Mouse (Mus musculus): ENCODE measurements around the gene Gpatch2. TPM values are rescaled to one million over a fixed set of nuclear protein-coding genes. Genes with fewer than 3 reads are reported as not detected.

Gpatch2 gene
- total RNA-seq, 2 experiments from 2014 or later, result 20.1 to 23.6 TPM

DNA sequence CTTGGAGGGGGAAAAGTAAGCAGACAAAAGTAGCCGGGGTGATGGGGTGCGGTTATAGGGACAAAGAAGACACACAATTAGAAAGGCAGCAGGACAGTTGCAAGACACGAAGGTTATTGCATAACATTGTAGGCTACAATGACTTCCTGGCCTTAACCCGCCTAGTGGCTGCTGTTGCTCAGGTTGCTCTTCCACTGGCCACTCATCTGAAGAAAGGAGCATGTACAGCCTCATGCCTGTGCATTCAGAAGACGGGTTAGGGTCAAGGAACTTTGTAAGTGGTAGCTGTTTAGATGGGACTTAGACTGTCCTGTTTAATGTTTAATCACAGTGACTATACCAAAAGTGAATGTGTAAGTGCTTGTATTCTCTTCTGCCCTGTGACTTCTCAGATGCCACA is 26.0 kb downstream of the Gpatch2 start:
- no peak for DNase-seq (ENCODE audit: low spot score in 2 of 2)

DNA sequence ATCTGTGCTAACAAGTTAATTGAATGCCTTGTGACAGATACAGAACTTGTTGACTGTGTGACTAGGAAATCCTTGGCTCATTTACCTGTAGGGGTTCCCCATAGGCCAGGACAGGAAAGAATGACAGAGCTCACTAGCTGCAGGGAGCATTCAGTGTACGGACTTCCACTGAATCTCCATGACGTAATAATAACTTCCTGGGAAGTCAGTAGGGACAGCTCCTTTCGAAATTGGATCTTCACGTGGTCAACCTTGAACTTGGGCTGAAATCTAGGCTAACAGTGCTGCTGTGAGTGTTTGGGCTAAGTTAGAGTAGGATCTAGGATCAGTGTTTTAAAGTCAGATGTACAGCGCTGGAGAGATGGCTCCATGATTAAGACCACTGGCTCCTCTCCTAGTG is 29.4 kb downstream of the Gpatch2 start:
- DNase-seq (ENCODE audit: low spot score in 2 of 2), result no peak

DNA sequence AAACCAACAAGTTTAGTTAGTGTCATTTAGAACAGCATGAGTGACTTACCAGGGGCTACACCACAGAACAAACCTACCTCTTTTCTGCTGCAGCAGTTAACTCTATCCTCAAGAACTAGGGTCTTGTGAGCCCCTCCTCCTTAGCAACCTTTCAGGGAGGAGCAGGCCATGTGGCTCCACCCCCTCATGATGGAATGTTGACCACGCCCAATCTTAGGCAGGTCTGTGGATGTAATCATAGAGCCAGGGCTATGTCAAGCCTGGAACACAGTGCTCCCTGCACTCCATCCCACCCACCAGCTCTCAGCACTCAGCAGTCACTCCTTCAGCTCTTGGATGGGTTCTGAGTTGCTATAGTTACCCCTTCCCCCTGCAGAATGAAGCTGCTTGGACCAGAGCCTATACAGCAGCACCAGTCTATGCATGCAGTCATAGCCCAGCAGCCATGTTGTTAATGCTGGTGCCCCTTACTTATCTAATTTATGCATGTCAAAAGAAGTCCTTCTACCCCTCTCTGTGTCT is 35.5 kb downstream of the Gpatch2 start:
- no peak for DNase-seq (ENCODE audit: low spot score in 2 of 2)

DNA sequence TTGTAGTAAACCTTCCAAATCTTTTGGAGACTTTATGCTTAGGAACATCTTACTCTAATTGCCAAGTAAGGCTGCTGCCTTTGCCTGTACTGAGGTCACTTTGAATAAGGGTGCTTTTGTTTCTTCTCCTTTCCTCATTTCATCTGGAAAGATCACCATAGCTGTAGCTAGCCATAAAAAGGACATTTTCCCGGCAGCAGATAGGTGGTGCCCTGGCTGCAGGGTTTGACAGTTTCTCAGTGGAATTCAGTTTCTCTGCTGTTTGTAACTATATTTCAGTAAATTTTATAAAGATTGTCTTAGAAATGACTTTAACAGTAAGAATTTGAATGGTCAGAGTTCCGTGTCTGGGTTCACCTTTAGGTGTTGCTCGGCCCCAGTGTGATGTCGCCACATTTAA is 43.4 kb downstream of the Gpatch2 start:
- DNase-seq (ENCODE audit: low spot score in 2 of 2), result no peak

DNA sequence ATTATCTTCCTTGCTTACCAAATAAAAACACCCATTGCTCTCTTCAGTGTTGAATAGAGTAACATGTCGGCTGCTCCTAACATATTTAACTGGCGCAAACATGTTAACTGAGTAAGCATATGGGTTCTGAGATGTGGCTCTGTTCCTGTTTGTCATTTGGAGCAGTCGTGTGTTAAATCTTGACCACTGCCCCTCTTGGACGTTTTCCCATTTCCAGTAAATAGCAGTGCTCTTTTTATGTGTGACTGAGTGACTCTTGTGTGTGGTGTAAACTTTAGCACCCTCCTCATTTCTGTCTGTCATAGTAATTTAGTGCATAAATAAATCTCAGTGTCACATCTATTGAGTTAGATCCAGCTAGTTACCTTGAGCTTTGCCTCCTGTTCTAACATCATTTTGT is 52.3 kb downstream of the Gpatch2 start:
- DNase-seq (ENCODE audit: low spot score in 2 of 2), result no peak

DNA sequence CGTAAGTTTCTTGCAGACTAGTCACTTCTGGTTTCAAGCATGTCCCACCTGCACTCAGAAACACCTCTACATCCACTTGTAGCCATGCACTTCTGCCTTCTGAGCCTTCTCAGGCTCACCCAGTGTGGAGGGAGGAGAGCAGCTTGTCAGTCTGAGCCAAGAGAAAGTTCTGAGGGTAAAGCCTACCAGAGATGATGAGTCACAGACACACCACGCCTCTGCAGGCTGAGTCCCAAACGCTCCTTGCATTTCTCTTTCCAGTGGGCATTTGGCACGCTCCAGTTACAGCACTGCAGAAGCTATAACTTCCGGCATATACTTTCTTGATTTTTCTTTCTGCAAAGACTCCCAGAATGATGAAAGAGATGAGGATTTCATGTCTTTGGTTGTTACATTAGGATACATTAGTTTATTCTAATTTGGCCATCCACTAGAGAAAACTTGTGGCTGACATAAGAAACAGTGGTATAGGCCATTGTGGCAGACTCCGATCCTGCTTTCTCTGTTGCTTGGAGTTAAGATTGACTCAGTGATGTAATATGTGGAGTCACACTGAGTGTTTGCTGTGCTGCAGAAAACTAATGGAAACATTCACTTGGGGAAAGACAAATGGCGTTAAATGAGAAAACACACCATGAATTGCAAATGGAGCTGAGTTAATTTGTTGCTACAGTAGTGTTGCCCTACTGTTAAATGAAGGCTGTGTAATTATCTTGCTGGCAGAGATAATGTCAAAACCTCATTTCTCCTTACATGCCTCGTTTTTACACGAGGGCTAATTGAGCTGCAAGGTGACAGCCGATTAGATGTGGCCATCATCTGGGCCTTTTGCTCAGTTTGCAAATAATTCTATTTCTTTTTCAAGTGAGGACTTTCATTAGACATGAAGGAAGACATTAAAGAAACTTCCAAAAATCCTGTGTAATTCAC is 55.3 kb downstream of the Gpatch2 start:
- no peak for DNase-seq (ENCODE audit: low spot score in 2 of 2)

DNA sequence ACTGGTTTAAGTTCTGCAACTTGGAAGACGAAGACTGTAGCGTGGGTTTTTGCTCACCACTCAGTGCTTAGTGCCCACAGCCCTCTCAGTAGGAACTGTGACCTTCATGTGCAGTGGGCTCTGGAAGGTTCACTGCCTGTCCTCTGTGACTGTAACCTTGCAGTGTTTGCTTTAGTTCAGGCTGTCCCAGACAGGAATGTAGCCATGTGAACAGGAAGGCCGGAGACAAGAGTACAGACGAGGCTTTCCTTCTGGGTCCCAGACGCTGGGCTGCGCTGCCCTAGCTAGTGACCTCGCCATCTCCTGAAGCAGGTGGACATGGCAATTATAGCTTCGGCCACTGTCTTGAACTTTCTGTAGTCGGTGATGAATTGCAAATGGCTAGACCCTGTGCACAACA is 62.0 kb downstream of the Gpatch2 start:
- DNase-seq (ENCODE audit: low spot score in 2 of 2), result no peak

DNA sequence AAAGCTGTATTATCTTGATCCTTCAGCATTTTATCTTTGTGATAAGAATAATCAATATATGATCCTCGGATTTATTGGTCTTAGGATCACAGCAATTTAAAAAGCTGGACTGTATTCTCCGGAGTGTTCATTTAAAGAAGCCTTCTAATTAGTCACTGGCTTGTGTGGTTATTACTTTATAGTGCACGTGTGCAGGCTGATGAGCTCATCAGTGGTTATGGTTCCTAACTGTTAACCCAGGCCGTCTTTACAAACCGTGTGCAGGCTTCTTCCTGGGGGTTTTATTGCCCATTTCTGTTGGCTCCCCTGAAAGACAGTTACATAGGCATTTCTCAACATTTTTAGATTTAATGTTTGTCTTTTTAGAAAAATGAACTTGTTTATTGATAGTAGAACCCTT is 63.2 kb downstream of the Gpatch2 start:
- no peak for DNase-seq (ENCODE audit: low spot score in 2 of 2)

DNA sequence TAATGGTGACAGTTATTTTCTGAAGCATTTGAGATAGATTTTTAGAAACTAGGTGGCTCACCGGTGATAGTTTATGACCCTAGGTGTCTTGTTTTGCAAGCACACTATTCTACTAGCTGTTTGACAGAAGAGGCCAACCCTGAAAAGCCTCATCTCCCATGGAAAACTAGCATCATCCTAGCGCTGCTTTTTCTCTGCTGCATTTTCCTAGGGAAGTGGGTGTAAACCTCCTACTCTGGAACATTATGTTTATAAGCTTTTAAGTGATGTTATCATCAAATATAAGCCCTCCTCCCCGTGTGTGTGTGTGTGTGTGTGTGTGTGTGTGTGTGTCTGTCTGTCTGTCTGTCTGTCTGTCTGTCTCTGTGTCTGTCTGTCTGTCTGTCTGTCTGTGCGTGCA is 64.5 kb downstream of the Gpatch2 start:
- no peak for DNase-seq (ENCODE audit: low spot score in 2 of 2)

DNA sequence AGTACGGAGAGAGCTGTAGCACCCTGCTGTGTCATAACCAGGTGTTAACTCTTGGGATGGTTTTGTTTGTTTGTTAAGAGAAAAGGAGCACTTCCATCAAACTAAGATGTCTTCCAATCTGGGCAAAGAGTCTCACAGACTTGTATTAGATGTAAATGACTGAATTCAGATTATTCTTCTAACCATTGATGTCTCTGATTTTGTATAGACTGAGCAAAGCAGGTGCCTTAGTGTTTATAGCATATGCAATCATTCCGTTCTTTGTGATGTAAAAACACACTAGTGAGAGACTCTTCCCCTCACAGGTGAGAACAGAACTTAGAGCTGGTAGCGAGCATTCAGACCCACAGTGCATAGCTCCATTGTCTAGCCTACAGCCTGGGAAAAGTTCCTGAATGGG is 67.0 kb downstream of the Gpatch2 start:
- no peak for DNase-seq (ENCODE audit: low spot score in 2 of 2)

DNA sequence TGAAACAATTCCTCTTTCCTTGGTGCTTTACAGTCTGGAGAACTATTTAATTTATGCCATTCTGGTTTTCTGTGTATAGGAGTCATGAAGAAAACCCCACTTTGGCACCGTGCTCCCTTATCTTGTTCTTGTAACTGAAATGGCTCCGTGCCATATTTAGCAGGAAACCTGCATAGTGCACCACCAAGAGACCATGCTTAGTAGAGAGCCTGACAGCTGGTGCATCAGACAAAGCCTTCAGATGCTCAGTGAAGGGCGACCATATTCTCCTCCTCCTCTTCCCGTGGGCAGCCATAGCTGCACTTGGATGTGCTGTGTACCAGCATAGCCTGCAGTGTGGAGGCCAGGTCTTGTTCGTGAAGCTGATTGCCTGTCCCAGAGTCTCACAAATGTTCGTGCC is 67.5 kb downstream of the Gpatch2 start:
- DNase-seq (ENCODE audit: low spot score in 2 of 2), result no peak

DNA sequence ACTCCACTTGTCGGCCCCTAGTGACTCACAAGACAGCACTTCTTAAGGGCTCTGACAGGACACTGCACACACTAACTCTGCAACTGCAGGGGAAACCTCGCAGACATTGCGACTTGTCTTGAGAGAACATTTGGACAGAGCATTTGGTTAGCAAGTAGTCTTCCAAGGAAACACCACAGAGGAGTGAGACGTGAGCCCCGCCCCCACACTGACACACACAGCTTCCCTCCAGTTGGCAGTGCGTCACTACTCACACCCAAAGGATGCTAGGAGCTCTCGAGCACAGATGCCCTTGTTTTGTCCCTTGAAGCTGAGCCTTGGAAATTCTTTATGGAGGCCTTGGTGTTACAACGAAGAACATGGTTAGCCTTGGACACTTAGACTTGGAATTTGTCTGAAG is 70.4 kb downstream of the Gpatch2 start:
- DNase-seq (ENCODE audit: low spot score in 2 of 2), result no peak

DNA sequence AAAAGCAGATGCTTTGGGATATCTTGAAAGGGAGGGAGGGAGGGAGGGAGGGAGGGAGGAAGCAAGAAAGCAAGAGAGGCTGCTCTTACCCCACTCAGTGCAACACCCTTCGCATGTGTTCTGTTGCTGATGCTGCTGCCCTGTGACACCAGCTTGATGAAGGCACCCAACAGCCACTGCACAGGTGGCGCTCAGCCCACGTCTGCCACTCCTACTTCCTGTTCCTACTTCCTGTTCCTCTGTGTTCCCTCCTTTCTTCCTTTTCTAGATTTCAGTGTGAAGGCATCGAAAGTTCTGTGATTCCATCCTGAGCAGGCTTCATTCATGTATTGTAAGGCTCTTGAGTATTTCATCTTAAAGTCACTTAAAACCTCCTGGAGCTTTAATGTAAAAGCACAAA is 71.1 kb downstream of the Gpatch2 start:
- DNase-seq (ENCODE audit: low spot score in 2 of 2), result no peak

DNA sequence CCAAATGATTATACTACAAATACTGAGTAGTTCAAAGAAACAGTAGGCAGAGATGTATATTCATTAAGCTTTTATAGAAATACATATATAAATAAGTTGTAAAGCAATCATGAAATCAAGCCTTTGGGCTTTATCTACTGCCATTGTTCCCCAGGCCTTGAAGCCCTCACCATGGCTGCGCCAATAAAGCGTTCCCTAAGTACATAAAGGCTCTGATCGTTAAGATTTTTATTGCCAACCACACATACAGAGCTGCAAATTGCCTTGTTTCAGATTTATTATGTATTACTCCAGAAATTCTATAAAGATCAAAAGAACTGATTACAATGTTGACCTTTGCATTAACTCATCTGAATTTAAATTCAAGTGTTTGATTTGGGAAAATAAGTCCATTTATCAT is 71.6 kb downstream of the Gpatch2 start:
- DNase-seq (ENCODE audit: low spot score in 2 of 2), result no peak

DNA sequence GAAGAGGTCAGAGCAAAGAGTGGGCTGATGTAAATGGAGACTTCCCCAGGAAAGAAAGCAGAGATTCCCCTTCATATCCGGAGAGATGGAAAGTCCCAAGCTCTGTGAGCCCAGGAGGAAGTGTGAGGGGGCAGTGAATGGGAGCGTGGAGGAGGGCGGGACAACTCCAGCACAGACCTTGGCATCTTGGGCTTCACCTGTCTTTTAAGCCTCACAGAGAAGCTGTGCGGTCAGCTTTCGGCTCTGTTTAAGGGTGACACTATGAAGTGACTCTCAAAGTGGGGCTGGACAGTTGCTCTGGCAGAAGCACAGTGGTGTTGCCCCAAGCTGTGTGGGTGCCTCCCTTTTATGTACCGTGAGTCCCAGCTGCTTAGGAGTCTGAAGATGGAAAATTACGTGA is 74.9 kb downstream of the Gpatch2 start:
- DNase-seq (ENCODE audit: low spot score in 2 of 2), result no peak

DNA sequence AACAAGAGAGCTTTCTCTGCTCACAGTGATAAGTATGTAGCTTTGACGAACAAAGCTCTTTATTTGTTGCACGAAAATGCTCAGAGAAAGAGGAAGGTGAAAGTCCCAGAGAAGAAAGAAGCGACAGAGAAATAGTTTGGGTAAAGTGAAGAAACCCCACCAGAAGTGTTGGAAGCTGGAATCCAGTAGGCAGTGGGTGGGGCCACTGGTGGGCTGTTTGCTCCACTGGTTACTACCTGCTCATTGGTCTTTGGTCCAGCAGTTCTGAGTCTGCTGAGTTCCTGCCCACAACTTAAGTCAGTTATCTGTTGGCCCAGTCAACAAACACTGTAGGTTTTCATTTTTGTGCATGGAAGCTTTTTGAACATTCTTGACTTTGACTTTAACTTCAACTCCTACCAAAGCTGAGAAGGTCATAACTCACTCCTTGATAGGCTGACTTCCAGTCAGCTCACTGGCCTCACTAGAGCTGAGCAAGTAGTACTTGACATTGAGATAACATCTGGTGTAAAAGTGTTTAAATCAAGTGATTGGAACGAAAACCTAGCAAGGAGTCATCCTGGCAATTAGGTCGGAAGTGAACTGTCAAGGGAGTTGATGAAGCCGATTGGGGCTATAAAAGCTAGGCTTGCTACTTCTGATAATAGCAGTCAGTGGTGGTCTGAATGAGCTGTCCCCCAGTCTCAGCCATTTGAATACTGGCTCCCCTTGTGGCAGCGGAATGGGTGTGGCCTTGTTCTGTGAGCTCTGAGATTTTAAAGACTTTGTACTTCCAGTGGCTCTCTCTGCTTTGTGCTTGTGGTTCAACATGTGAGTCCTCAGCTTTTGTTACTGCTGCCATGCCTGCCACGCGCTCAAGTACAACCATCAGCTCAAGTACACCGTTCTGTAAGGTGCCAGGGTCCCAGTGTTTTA is 76.4 kb downstream of the Gpatch2 start:
- no peak for DNase-seq (ENCODE audit: low spot score in 2 of 2)

DNA sequence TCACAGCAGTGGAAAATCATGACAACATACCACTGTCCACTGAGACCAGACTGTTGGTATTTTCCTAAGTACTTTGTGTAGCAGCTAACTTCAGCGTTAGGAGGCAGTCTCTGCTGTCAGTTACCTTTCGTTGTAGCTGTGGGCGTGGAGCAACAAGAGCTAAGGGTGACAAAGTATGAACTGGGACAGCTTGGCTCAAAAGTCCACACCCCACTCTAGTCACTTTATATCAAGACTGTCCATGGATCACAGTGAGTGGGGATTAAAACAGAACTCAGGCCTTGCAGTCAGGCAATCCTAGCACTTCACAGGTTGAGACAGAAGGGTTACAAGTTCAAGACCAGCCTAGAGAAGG is 77.1 kb downstream of the Gpatch2 start:
- no peak for DNase-seq (ENCODE audit: low spot score in 2 of 2)

DNA sequence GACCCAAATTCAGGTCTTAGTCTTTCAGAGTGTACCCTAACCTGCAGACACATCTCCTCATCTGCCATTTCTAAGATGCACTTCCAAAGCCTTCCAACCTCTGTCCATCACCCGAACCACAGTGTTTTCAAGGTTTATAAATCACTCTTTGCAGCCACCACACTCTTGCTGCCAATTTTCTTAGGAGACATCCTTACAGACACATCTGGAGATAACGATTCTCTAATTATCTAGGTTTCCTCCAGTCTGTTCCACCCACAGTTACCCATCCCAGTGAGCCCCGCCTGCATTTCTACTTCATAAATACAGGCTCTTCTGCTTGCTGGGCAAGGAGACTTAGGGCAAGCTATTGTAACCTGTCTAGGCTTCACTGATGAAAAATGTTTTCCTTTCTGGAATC is 77.9 kb downstream of the Gpatch2 start:
- DNase-seq (ENCODE audit: low spot score in 2 of 2), result no peak

DNA sequence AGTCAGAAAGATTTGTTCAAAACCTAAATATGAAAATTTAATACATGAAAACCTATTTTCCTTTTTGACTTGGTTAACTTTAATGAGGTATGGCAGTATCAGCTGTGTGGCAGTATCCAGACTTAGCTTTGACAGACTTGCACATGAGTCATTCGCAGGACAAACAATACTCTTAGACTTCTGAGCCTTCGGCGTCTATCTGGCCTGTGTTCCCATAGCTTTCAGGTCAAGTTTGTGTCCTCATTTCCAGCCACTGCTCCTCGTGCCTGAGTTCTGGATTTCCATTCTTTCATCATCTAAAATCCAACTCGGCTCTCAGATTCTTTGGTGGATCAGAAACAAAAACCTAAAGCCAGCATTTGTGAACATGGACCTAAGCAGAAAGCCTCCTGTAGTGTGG is 79.2 kb downstream of the Gpatch2 start:
- no peak for DNase-seq (ENCODE audit: low spot score in 2 of 2)

DNA sequence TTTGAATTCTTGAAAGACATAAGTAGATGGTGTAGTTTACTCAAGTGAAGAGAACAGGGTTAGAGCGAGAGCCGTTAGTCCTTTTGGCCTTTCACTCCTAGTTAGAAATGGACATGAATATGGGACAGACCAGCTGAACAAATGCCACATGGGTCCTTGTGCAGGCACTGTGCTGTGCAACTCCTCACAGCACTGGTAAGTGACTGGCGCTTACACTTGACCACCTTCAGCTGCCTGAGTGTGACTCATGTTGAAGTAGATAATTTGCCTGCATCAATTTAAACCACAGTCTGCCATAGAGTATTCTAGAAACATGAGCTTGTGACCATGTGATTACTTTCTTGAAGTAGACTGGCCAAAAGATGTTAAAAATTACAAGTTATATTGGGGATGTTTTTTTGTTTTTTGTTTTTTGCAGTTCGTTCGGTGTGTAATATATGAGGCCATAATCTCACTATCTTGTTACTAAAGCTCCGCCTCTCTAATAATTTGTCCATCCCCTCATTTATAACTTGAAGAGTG is 79.8 kb downstream of the Gpatch2 start:
- DNase-seq (ENCODE audit: low spot score in 2 of 2), result no peak

DNA sequence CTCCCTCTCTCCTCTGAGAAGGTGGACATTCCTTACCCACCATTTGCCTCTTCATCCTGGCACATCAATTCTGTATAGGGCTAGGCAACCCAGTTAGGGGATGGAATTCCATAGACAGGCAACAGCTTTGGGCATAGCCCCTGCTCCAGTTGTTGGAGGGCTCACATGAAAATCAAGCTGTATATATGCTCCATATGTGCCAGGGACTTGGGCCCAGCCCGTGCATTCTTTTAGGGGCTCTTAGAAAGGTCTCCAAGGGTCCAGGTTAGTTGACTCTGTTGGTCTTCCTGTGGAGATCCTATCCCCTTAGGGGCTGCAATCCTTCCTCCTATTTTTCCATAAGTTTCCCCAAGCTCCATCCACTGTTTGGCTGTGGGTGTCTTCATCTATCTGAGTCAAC is 80.4 kb downstream of the Gpatch2 start:
- no peak for DNase-seq (ENCODE audit: low spot score in 2 of 2)

DNA sequence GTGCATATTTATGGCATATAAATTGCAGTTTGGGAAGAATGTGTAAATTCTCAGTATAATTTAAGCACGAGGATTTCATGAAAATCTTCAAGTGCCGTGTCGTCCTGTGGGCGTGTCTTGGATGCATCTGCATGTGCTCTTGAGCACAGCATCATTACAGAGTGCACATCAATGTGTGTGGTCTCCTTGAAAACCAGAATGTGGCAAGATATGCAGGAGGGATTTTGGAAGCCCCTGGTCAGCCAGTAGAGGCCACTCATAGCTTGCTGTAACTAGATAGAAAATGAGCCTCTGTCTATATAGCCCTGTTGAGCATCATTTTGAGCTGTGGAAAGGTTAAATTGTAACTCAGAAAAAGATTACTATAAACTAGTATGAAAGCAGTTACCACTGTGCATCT is 83.9 kb downstream of the Gpatch2 start:
- DNase-seq (ENCODE audit: low spot score in 2 of 2), result no peak

Measured in adrenal gland, adult 18-20 months (tissue).